Mouse (Mus musculus) central nervous system, embryonic 11.5 days (tissue): ENCODE results near the gene Aebp1. TPM values are rescaled to one million over a fixed set of nuclear protein-coding genes. Genes with fewer than 3 reads are reported as not detected.

Experiments used
- polyA plus RNA-seq: library from polyadenylated mRNA; depleted of rRNA; stranded (reverse); fragments of >200 nt; gene quantifications from 2 replicates; pipeline ENCODE4 v1.2.3, GENCODE M21; 2012; rRNA removed

Aebp1 gene
- polyA plus RNA-seq = 22.5 and 25.6 TPM in 2 replicates

GRCm38 (mm10) chr11:5861678-5862393, at the start of gene Aebp1:
TSS of gene Aebp1 (plus strand) at chr11:5861947.

GRCm38 (mm10) chr11:5837251-5838246, 24.2 kb upstream of the Aebp1 start, which contains the start of gene Polm:
TSS of gene Polm (minus strand) at chr11:5838016.

GRCm38 (mm10) chr11:5877921-5878526, 16.3 kb downstream of the Aebp1 start, which contains the start of gene Pold2:
TSS of gene Pold2 (minus strand) at chr11:5878292.

GRCm38 (mm10) chr11:5898531-5898930, 36.8 kb downstream of the Aebp1 start, which contains the start of gene Myl7:
TSS of gene Myl7 (minus strand) at chr11:5898782.

Other genes with a start within 250 kb of the Aebp1 start
- 103 and 110 TPM in 2 replicates for gene Mrps24, start 146.3 kb upstream of the Aebp1 start, polyA plus RNA-seq
- gene Urgcp, start 99.6 kb upstream of the Aebp1 start, polyA plus RNA-seq = 13.4 and 15.7 TPM in 2 replicates
- gene Dbnl, start 73.5 kb upstream of the Aebp1 start, polyA plus RNA-seq = 92.7 and 127 TPM in 2 replicates
- 9.1 and 20.6 TPM in 2 replicates for gene Pgam2, start 58.2 kb upstream of the Aebp1 start, polyA plus RNA-seq
- gene Polm, start 23.9 kb upstream of the Aebp1 start, polyA plus RNA-seq = 14.5 and 20.8 TPM in 2 replicates
- 72.6 and 102 TPM in 2 replicates for gene Pold2, start 16.3 kb downstream of the Aebp1 start, polyA plus RNA-seq
- 54.9 and 109 TPM in 2 replicates for gene Myl7, start 36.8 kb downstream of the Aebp1 start, polyA plus RNA-seq
- 1.4 TPM in 2 replicates for gene Gck, start 88.1 kb downstream of the Aebp1 start, polyA plus RNA-seq
- 65.0 and 76.5 TPM in 2 replicates for gene Ykt6, start 93.7 kb downstream of the Aebp1 start, polyA plus RNA-seq
- gene Camk2b, start 204.4 kb downstream of the Aebp1 start, polyA plus RNA-seq = 4.7 and 5.1 TPM in 2 replicates